Mouse (Mus musculus): ENCODE measurements around the gene Mrpl43. TPM values are rescaled to one million over a fixed set of nuclear protein-coding genes. Genes with fewer than 3 reads are reported as not detected.
A peak's percentile ranks its signal among the peaks of the same experiment; 100 is the strongest.

Gene Mrpl43
- total RNA-seq, 2 experiments from 2014 or later = 37.9 to 41.8 TPM

DNA sequence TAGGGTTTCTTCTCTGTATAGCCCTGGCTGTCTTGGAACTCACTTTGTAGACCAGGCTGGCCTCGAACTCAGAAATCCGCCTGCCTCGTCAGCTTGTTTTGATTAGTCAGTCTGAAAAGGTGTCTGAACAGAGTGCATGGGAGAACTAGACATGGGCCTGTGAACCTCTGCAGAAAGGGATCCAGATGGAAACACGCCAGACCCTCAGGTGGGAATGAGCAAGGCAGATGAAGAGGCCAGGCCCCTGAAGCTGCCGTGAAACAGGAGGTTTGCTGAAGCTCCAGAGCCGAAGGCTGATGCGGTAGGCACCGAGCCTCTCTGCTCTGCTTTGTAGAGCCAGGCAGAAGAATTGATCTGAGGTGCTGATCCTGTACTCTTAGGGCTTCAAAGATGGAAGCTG is 6.0 kb upstream of the Mrpl43 start:
- ATAC-seq (replicated peaks; ENCODE audit: poor library complexity, severe bottlenecking) = no peak

DNA sequence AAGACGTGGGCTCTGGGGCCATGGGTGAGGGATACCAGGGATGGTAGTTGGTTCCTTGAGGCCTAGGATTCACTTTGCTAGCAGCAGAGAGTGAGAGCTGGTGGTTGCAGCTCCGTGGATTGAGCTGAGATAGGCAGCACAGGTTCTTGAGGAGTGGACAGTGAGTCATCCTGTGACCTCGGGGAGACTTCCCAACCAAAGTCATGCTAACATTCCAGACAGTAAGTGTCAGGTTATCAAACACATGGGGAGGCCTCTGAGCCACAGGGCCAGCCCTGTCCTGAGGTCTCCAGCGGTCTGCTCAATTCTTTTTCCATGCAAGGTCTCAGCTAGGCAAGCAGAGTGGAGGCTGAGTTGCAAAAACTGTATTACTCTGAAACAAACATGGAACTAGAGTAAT is 4.4 kb upstream of the Mrpl43 start:
- ATAC-seq (replicated peaks; ENCODE audit: poor library complexity, severe bottlenecking) = no peak

DNA sequence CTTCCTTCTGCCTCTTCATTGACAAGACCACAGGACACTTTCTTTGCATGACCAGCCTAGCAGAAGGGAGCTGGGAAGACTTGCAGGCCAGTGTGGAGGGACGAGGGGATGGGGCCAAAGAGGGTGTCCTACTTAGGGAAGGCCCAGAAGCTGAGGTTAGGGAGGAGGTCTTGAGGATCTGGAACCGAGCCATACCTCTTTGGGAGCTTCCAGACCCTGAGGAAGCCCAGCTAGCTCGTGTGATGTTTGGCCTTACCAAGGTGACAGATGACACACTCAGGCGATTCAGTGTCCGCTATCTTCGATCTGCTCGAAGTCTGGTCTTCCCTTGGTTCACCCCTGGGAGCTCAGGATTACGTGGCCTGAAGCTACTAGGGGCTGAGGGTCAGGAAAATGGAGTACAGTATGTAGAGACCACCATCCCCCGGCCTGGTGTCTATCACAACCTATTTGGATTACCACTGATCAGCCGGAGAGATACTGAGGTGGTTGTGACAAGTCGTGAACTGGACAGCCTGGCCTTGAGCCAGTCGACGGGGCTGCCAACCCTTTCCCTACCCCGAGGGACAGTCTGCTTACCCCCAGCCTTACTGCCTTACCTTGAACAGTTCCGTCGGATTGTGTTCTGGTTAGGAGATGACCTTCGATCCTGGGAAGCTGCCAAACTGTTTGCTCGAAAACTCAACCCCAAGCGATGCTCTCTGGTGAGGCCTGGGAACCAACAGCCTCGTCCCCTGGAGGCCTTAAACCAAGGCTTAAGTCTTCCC is 1.4 kb upstream of the Mrpl43 start:
- no peak for ATAC-seq (replicated peaks; ENCODE audit: poor library complexity, severe bottlenecking)

DNA sequence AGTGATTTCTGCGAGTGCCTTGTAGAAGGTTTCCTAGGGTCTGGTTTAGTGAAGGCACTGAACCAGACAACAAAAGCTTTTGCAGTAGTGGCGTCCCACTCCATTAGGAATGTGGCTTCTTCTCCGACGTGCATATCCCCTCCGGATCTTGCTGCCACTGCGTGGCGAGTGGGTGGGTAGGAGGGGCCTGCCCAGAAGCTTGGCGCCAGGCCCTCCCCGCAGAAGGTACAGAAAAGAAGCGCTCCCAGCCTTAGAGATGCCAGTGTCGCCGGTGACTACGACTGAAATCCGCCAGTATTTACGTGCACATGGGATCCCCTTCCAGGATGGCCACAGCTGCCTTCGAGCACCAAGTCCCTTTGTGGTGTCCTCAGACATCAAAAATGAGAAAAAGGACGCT is 779 bp upstream of the Mrpl43 start:
- ATAC-seq (replicated peaks; ENCODE audit: poor library complexity, severe bottlenecking) = no peak

GRCm38 (mm10) chr19:45005444-45005843 is 798 bp downstream of the Mrpl43 start, which contains the start of gene Twnk:
Gene Twnk, plus strand, starts transcription at chr19:45005663.
- peak; percentile 69 for ATAC-seq (replicated peaks; ENCODE audit: poor library complexity, severe bottlenecking)

DNA sequence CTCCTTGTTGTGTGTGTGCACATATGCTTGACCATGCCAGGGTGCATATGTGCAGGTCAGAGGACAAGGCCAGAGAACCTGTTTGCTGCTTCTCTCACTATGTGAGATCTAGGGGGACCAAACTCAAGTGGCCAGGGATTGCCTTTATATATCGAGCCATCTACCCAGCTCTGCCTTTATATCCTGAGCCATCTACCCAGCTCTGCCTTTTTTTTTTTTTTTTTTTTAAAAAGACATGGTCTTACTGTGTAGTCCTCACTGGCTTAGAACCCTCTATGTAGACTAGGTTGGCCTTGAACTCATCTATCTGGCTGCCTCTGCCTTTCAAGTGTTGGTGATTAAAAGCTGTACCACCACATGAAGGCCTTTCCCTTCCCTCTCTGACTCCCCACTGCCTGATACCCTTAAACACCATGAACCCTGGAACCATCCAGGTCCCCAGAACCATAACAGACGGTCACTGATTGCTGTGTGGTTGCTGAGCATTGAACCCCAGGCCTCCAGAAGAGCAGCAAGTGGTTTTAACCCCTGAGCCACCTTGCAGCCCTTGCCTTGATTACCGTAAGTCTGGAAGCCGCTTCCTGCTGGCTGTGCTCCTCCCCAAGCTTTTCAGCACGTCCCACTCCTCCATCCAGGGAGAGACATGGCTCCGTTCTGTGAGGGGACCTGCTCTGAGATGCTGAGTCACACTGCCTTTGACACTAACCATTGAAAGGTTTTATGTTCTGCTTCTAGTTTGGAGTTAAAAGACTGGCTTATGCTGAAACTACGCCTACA is 2.3 kb downstream of the Mrpl43 start:
- ATAC-seq (replicated peaks; ENCODE audit: poor library complexity, severe bottlenecking) = no peak

- no peak for ATAC-seq (replicated peaks; ENCODE audit: poor library complexity, severe bottlenecking)
These were observed 3.9 kb downstream of the Mrpl43 start for GRCm38 (mm10) chr19:45002301-45002700.

DNA sequence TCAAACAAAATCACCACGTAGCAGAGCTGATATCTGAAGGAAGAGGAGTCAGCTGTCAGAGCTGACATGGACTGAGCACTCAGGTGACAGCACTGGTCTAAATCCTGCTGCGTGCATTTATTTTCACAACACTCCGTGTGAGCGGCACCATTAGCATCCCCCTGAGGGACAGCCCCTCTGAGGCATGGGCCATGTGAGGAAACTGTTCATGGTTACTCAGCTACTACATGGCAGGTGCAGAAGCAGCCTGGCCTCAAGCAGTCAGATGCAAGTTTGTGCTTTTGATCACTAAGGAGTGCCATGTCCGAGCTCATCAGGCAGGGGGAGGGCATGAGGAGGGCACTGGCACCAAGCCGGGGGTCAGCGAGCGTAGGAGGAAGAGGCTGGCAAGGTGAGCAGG is 6.6 kb downstream of the Mrpl43 start:
- no peak for ATAC-seq (replicated peaks; ENCODE audit: poor library complexity, severe bottlenecking)

- ATAC-seq (replicated peaks; ENCODE audit: poor library complexity, severe bottlenecking) = no peak
These were observed 8.5 kb downstream of the Mrpl43 start for GRCm38 (mm10) chr19:44997786-44998185.

- ATAC-seq (replicated peaks; ENCODE audit: poor library complexity, severe bottlenecking) = no peak
These were observed 13.5 kb downstream of the Mrpl43 start for GRCm38 (mm10) chr19:44992712-44993111.

DNA sequence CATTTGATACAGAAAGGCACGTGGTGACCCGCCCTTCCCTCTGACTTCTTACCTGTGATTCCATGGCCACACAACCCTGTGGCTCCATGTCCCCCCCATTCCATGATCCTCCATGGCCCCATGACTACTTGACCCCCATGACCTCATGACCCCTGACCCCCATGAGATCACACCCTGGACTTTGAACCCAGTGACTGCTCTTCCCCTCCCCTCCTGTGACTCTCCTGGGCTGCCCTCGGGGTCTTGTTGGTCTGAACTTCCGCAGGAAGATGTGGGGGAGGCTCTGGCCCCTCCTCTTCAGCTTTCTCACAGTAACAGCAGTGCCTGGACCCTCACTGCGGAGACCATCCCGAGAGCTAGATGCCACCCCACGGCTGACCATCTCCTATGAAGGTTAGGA is 14.0 kb downstream of the Mrpl43 start:
- no peak for ATAC-seq (replicated peaks; ENCODE audit: poor library complexity, severe bottlenecking)

DNA sequence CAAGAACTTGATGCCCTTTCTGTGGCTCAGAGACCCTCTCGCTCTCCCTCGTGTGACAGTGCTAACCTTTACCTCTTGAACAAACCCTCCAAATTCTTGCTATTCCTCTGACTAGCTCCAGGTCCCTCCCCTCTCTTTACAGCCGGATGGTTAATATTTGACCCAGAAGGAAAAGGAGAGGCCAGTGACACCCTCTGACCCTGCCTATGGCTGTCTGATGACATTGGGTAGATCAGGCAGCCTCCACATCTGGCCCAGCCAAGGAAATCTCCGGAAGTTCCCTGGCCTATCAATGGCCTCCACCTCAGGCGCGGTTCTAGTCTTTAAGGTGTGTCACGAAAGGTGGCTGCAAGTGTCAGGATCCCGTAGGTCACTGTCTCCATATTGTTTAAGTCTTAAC is 15.2 kb downstream of the Mrpl43 start:
- no peak for ATAC-seq (replicated peaks; ENCODE audit: poor library complexity, severe bottlenecking)

GRCm38 (mm10) chr19:44989567-44990495 is 16.4 kb downstream of the Mrpl43 start:
- no peak for ATAC-seq (replicated peaks; ENCODE audit: poor library complexity, severe bottlenecking)

GRCm38 (mm10) chr19:44988831-44989566 is 17.2 kb downstream of the Mrpl43 start, which contains the start of gene Sema4g:
Gene Sema4g, plus strand, starts transcription at chr19:44989101.
- peak; percentile 50; the same call in 1 of the 2 replicates for ATAC-seq (replicated peaks; ENCODE audit: poor library complexity, severe bottlenecking)

GRCm38 (mm10) chr19:44988321-44988720 is 17.9 kb downstream of the Mrpl43 start:
- ATAC-seq (replicated peaks; ENCODE audit: poor library complexity, severe bottlenecking) = no peak

- no peak for ATAC-seq (replicated peaks; ENCODE audit: poor library complexity, severe bottlenecking)
These were observed 18.4 kb downstream of the Mrpl43 start for GRCm38 (mm10) chr19:44987851-44988250.

DNA sequence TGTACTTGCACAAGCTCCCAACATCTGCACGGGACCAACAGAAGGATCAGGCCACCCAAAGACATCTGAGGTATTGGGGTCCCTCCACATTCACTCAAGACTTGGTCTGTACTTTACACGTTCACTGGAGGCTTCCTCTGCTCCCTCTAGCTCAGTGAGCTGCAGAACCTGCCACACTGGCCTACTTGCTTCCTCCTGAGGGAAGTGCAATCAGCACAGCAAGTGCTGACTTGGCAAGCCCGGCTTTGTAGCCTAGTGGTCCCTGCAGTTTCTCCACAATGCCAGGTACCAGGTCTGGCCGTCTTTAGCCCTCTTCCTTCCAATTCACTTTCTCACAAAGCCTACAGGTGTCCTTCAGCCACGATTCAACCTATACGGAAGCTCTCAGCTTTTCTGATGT is 19.2 kb downstream of the Mrpl43 start:
- ATAC-seq (replicated peaks; ENCODE audit: poor library complexity, severe bottlenecking) = no peak

GRCm38 (mm10) chr19:44985159-44985988 is 20.9 kb downstream of the Mrpl43 start:
- no peak for ATAC-seq (replicated peaks; ENCODE audit: poor library complexity, severe bottlenecking)

GRCm38 (mm10) chr19:44984420-44984819 is 21.8 kb downstream of the Mrpl43 start:
- no peak for ATAC-seq (replicated peaks; ENCODE audit: poor library complexity, severe bottlenecking)

All from granulocyte monocyte progenitor cell, adult 5-6 weeks (primary cell).